Mouse (Mus musculus) frontal cortex, adult 2 months (tissue): ENCODE results near the gene St7l. TPM values are rescaled to one million over a fixed set of nuclear protein-coding genes. Genes with fewer than 3 reads are reported as not detected.

Experiments used
- DNase-seq, 2 experiments: peaks; one replicate each; pipeline ENCODE4 v3.0.0; 2022; ENCODE audit warnings: low spot score in 1 of 2; ENCODE audit errors: extremely low spot score in 1 of 2
- polyA plus RNA-seq: library from polyadenylated mRNA; depleted of rRNA; stranded (reverse); fragments of >200 nt; gene quantifications from 2 replicates; pipeline ENCODE4 v1.2.3, GENCODE M21; 2012

St7l gene
- polyA plus RNA-seq, 1 experiment: 12.3 TPM

- no peak for DNase-seq
Observed at GRCm38 (mm10) chr3:104896141-104896540, 32.3 kb downstream of the St7l start.

- DNase-seq: no peak
Observed at GRCm38 (mm10) chr3:104901154-104901553, 37.3 kb downstream of the St7l start.

GRCm38 (mm10) chr3:104905389-104905788 is 41.6 kb downstream of the St7l start:
- DNase-seq: peak; percentile 8 to 34

- DNase-seq: peak; percentile 11 to 54
Observed at GRCm38 (mm10) chr3:104906007-104906406, 42.2 kb downstream of the St7l start.

GRCm38 (mm10) chr3:104909195-104909594 is 45.4 kb downstream of the St7l start:
- no peak for DNase-seq

GRCm38 (mm10) chr3:104914986-104915385 is 51.2 kb downstream of the St7l start:
- no peak for DNase-seq

DNA sequence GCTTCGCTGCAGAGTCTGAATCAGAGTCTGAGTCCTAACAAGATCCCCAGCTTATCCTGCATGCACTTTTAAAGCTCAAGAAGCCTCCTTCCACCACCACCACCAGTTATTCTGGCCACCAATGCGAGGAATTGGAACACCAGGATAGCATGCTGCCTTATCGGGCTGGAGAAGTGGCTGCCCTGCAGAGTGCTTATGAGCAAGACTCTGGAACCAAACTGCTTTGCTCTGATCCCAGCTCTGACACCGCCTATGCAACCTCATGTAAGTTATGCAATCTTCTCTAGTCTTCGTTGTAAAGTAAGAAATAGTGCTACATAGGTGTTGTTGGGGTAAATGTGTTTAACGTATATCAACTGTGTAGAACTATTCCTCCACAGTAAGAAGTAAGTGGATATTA is 65.6 kb downstream of the St7l start:
- no peak for DNase-seq

DNA sequence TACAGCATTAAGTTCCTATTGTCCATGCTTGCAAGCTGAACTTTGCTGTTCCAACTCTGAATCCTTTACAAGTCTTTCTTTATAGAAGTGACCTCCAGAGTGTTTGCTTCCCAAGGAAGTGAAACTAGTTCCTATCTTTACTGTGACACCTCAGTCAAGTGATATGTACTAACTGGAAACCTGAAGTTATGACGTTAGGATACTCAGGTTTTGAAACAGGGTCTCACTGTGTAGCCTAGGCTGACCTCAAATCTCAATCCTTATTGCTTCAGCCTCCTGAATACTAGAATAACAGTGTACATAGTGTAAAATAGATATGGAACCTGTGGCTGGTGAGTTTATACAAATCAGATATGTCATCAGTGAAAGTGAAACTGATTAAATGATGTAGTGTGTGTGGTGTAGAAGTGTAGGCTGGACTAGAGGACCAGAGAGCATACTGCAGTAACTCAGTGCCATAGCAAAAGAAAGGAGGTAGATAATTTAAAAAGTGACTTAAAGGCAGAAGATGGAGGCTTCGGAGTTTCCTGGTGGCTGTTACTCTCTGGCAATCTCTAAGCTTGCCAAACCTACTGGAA is 74.0 kb downstream of the St7l start:
- DNase-seq: no peak

GRCm38 (mm10) chr3:104938327-104938726 is 74.5 kb downstream of the St7l start:
- DNase-seq: no peak

GRCm38 (mm10) chr3:104940691-104941090 is 76.9 kb downstream of the St7l start:
- no peak for DNase-seq

GRCm38 (mm10) chr3:104942682-104943081 is 78.9 kb downstream of the St7l start:
- no peak for DNase-seq

- no peak for DNase-seq
Observed at GRCm38 (mm10) chr3:104943333-104943732, 79.5 kb downstream of the St7l start.

GRCm38 (mm10) chr3:104944894-104945293 is 81.1 kb downstream of the St7l start:
- no peak for DNase-seq

- DNase-seq: no peak
Observed at GRCm38 (mm10) chr3:104950926-104951325, 87.1 kb downstream of the St7l start.

DNA sequence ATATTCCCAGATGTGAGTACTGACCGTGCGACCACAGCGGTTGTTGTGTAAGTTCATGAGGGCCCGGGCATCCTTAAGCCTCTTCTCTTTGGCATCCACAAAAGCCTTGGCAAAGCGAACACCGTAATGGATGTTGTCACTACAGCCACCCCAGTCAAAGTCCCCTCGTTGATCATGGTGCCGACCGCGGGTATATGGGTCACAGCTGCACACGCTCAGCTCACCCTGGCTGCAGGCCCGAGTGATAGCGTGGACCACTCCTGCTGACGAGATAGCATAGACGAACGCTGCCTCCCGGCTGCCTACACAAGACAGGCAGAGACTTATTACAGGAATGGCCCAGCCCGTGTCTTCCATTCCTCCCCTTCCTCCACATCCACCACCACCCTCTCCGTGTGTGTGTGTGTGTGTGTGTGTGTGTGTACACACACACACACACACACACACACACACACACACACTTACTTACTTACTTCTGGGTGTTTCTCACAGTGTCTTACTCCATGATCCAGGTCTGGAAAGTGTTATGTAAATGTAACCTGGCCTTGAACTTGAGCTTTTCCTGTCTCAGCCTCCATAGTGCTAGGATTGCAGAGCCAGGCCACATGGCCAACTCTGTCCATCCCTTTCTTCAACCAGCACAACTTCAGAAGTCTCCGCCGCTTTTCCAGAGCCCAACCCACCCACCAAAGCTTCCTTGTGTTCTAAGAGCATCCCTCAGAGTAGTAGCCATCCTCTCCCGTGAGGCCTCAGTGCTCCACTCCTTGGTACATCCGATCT is 89.3 kb downstream of the St7l start:
- no peak for DNase-seq

- no peak for DNase-seq
Observed at GRCm38 (mm10) chr3:104954137-104954536, 90.3 kb downstream of the St7l start.

GRCm38 (mm10) chr3:104954551-104954950 is 90.7 kb downstream of the St7l start:
- no peak for DNase-seq

- no peak for DNase-seq
Observed at GRCm38 (mm10) chr3:104956131-104956581, 92.4 kb downstream of the St7l start.

GRCm38 (mm10) chr3:104960026-104961000 is 96.5 kb downstream of the St7l start:
- DNase-seq: no peak

DNA sequence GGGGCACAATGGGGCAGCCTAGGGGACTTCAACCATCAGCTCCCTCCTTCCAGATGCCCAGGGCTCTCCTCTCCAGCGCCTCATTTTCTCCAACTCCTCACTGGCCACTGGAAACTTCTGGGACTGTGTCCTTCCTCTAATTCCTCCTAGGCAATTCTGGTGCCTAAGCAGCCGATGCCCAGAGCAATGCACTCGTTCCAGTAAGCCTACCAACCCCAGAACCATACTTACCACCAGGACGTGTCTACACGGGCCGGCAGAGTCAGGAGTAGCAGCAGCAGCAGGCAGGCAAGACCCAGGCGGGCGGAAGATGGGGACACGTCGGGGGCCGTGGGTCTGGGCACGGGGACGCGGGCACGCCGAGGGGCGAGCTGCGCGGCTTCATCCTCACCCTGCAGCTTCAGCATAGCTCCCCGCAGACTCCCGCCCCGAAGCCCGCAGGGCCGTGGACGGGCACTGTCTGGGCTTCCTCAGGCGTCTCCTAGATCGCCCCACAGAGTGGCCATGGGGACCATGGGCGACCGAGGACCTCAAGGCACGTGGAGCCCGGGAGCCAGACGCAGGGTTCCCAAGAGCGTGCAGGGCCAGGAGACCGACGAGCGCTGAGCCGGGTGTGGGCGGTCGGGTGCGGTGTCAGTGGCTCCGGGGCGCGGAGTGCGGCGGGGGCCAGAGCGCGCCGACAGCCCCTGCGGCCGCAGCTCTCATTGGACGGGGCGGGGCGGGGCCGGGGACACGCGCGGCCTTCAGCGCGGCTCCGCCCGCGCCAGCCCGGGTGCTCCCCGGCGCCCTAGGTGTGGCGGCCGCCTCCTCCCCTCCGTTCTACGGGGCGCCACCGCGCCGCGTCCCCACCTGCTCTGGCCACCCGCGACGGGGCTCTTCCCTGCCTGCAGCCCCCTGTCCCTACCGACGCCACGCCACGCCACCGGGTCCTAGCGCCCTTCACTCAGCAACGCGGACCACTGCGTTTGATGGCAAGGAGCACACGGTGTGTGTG is 97.6 kb downstream of the St7l start, which contains the start of gene Wnt2b:
Wnt2b (minus strand) TSS at position 856 of the 994 bp plus-strand sequence.
- no peak for DNase-seq
